8 mouse cellular contexts compared by ENCODE assay signal in genomic region chr10:99204553-99204952, GRCm38 (mm10). TPM values are rescaled to one million over a fixed set of nuclear protein-coding genes. Genes with fewer than 3 reads are reported as not detected.
DNase-seq lines count a peak whose midpoint lies in the region; ATAC-seq and TF ChIP-seq lines count a peak whose summit lies in the region.

No protein-coding gene starts in this region.

- peak overlapping the region; percentile 34 for H3K4me3 ChIP-seq in heart, postnatal 0 days (ENCODE audit: low read depth, low read length)
- H3K4me3 ChIP-seq in limb, embryonic 11.5 days (ENCODE audit: low read depth, low read length) = 0 out of 2 replicates have a peak overlapping the region, but pooled peaks have one; percentile 20
- H3K4me3 ChIP-seq in midbrain, embryonic 13.5 days (replicated peaks) = peak overlapping the region; percentile 34

- no peak for TF ChIP-seq EP300 in heart, postnatal 0 days (IDR thresholded peaks at IDR 0.05; ENCODE audit: low read depth)

- H3K4me1 ChIP-seq in heart, postnatal 0 days (ENCODE audit: control insufficient read depth, insufficient read depth) = peaks cover 5% of the 10 kb centered on the region; the same call in 1 of the 2 replicates
- peaks cover 21% of the 10 kb centered on the region for H3K4me1 ChIP-seq in limb, embryonic 11.5 days (ENCODE audit: control insufficient read depth, insufficient read depth, low read length)
- peaks cover 27% of the 10 kb centered on the region for H3K4me1 ChIP-seq in midbrain, embryonic 13.5 days (replicated peaks)

- H3K27me3 ChIP-seq in heart, postnatal 0 days (ENCODE audit: control insufficient read depth, insufficient read depth, low read length) = no peaks in the 10 kb centered on the region
- H3K27me3 ChIP-seq in limb, embryonic 11.5 days (ENCODE audit: control insufficient read depth, insufficient read depth, low read length) = no peaks in the 10 kb centered on the region
- no peaks in the 10 kb centered on the region for H3K27me3 ChIP-seq in midbrain, embryonic 13.5 days

- DNase-seq in CD8-positive naive resting alpha-beta T cell, adult 2 months (ENCODE audit: low read depth in 2 of 2, low spot score in 2 of 2) = peak; percentile 50 to 58
- DNase-seq in adrenal gland, postnatal 25 days = peak; percentile 24
- peak; percentile 63 for DNase-seq in heart, postnatal 0 days (ENCODE audit: low spot score)
- no peak for DNase-seq in limb, embryonic 11.5 days (ENCODE audit: low spot score)
- DNase-seq in thymus, postnatal 0 days (ENCODE audit: low spot score) = peak; percentile 79
- DNase-seq in layer of hippocampus, adult 8-10 months (ENCODE audit: low spot score in 2 of 2) = no peak
- no peak for DNase-seq in urinary bladder, postnatal 36 days (ENCODE audit: low spot score in 2 of 2)

- H3K9me3 ChIP-seq in heart, postnatal 0 days (replicated peaks; ENCODE audit: control insufficient read depth, low read length) = no peaks in the 10 kb centered on the region
- H3K9me3 ChIP-seq in limb, embryonic 11.5 days (ENCODE audit: control insufficient read depth, low read length) = no peaks in the 10 kb centered on the region
- no peaks in the 10 kb centered on the region for H3K9me3 ChIP-seq in midbrain, embryonic 13.5 days

- ATAC-seq in heart, postnatal 0 days (ENCODE audit: insufficient read depth, low read depth) = peak; percentile 70
- ATAC-seq in limb, embryonic 11.5 days (ENCODE audit: insufficient number of reproducible peaks, low FRiP score, low TSS enrichment, low read depth) = no peak
- 0 out of 2 replicates have a peak, but pooled peaks have one; percentile 15 for ATAC-seq in midbrain, embryonic 13.5 days

- H3K4me2 ChIP-seq in heart, postnatal 0 days (ENCODE audit: low read depth, low read length) = peak overlapping the region; percentile 74
- peak overlapping the region; percentile 48 for H3K4me2 ChIP-seq in limb, embryonic 11.5 days (ENCODE audit: low read depth, severe bottlenecking)
- H3K4me2 ChIP-seq in midbrain, embryonic 13.5 days (replicated peaks) = peak overlapping the region; percentile 57

- H3K36me3 ChIP-seq in heart, postnatal 0 days (replicated peaks; ENCODE audit: control insufficient read depth, insufficient read depth, low read length) = no peaks in the 10 kb centered on the region
- H3K36me3 ChIP-seq in limb, embryonic 11.5 days (ENCODE audit: control insufficient read depth, insufficient read depth, low read length) = no peaks in the 10 kb centered on the region
- no peaks in the 10 kb centered on the region for H3K36me3 ChIP-seq in midbrain, embryonic 13.5 days

- WGBS in heart, postnatal 0 days = 4% methylated on average over 11 of the region's 11 CpGs
- WGBS in limb, embryonic 11.5 days = 3% methylated on average over 11 of the region's 11 CpGs
- 4% methylated on average over 11 of the region's 11 CpGs for WGBS in midbrain, embryonic 13.5 days

- H3K27ac ChIP-seq in heart, postnatal 0 days (ENCODE audit: low read depth) = peak overlapping the region; percentile 66
- H3K27ac ChIP-seq in limb, embryonic 11.5 days (replicated peaks; ENCODE audit: low read depth, low read length) = no peak overlapping the region
- H3K27ac ChIP-seq in midbrain, embryonic 13.5 days = peak overlapping the region; percentile 64; the same call in 1 of the 2 replicates

- TF ChIP-seq CTCF in heart, postnatal 0 days (IDR thresholded peaks at IDR 0.05; ENCODE audit: low read depth) = no peak

- H3K9ac ChIP-seq in heart, postnatal 0 days (replicated peaks; ENCODE audit: low read depth, low read length) = peak overlapping the region; percentile 70
- no peak overlapping the region for H3K9ac ChIP-seq in limb, embryonic 11.5 days (ENCODE audit: low read length)
- H3K9ac ChIP-seq in midbrain, embryonic 13.5 days (replicated peaks) = peak overlapping the region; percentile 53

RNA-seq across cellular contexts. Expression of gene Dusp6, which starts 58.5 kb away (rescaled TPM):
- total RNA-seq in adrenal gland, postnatal 25 days (2021) = 101 and 136 TPM in 2 replicates
- total RNA-seq in heart, postnatal 0 days (2014; rRNA removed; ENCODE audit: low replicate concordance) = 59.8 and 73.6 TPM in 2 replicates
- polyA plus RNA-seq in heart, postnatal 0 days (2015; fragmentation: Nextera tagmentation; extraction: Ambion mirVana) = 23.2 and 25.8 TPM in 2 replicates
- polyA plus RNA-seq in limb, embryonic 11.5 days (2014; fragmentation: Nextera tagmentation; extraction: Ambion mirVana) = 187 and 207 TPM in 2 replicates
- 21.8 and 26.5 TPM in 2 replicates for polyA plus RNA-seq in midbrain, embryonic 13.5 days (2015; fragmentation: Nextera tagmentation; extraction: Ambion mirVana)
- 33.7 and 34.4 TPM in 2 replicates for polyA plus RNA-seq in thymus, postnatal 0 days (2015; fragmentation: Nextera tagmentation; extraction: Ambion mirVana)
- 10 to 100 TPM; 61.1 to 93.4 (median 75.2) TPM for total RNA-seq in layer of hippocampus, adult 8-10 months (2022)

Comparison
In these comparisons a context has a peak if more than half of its experiments do, and no peak if none do; other contexts are left out.
1. DNase-seq: peak in CD8-positive naive resting alpha-beta T cell, adult 2 months (2 of 2), adrenal gland, postnatal 25 days (single experiment), heart, postnatal 0 days (single experiment) and thymus, postnatal 0 days (single experiment); none in limb, embryonic 11.5 days (single experiment), layer of hippocampus, adult 8-10 months (0 of 2) and urinary bladder, postnatal 36 days (0 of 2).
2. Peak in every context shown above with its lines, with median percentiles within 50 percentile points of each other: H3K4me2 ChIP-seq and H3K4me3 ChIP-seq.